Mouse (Mus musculus): ENCODE results near the gene Mapk7. TPM values are rescaled to one million over a fixed set of nuclear protein-coding genes. Genes with fewer than 3 reads are reported as not detected.

The Mapk7 gene
- 13.8 and 17.0 TPM in 2 replicates for polyA plus RNA-seq (2012; rRNA removed)

DNA sequence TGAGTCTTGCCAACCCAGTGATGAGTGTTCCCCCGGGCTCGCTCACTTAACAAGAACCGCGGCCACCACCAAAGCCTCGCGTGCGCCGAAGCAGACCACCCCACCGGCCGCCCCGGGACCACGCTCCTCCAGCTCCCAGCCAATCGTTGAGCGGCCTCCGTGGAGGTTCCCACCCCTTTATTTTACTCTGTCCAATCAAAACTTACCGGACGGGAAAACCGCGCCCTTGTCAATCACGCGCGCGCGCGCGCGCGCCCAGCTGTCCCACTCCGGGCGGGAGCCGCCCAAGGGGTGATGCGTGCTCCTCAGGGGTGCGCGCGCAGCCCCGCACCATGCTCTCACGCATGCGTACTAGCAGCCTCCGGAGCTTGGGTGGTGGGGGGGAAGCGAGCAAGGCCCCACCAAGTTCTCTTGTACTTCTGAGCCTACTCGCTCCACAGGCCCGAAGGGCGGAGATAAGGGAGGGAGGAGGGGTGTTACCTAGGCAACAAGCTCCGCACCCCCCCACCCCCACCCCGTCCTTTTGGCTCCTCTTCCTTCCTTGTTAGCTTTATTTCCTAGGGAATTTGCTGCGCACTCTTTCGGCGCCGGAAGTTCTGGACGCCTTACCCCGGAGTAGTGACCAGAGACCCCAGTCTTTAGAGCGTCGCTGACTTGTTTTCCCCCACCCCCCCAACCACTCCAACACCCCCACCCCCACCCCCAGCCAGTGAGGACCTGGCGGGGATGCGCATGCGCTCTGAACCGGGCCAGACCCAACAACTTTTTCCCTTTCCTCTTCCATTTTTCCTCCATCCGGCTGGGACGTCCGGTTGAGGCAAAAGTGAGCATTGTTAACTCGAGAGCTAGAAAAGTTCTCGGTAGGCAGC is at the start of gene Mapk7:
TSS of gene Mapk7 (minus strand) at position 278 of the 869 bp plus-strand sequence.
- peak; percentile 92 for DNase-seq (ENCODE audit: low read depth, low spot score)
- under 1% methylated on average over 62 of the region's 62 CpGs for WGBS

DNA sequence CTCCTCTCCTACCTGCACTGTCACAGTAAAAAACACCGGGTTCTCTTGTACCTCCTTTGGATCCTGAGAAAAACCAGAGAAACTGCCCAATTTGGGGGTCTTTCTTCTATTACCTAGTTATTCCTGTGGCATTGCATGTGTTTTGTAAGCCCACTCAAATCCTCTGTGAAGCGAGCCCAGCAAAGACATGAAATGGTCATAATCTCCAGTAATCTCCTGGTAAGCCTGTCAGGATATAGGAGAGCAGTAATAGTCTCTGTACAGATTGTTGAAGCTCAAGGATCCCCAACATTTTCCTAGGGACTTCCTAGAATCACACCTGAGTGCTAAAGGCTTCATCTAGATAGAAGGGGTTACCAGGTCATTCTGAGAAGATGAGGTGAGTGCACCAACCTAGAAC is 46.9 kb upstream of the Mapk7 start:
- WGBS, result 91% methylated on average over 2 of the region's 2 CpGs

DNA sequence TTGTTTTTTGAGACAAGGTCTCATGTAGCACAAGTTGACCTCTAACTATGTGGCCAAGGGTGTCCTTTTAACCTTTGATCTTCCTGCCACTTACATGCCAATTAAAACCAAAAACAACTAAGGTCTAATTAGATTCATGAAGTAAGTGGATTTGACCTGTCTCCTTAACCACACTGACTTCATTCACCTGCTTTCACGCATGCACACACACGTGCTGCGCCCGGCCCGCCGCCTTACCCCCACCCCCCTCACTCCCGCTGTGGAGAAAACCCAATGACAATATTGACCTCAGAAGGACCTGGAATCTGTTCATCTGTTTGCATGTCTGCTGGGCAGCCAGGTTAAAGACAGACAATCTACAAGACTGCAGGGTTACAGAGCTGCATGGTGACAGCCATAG is 46.4 kb upstream of the Mapk7 start:
- DNase-seq (ENCODE audit: low read depth, low spot score), result no peak
- 89% methylated on average over 7 of the region's 7 CpGs for WGBS

More for the DNA sequence above, 46.9 kb upstream of the Mapk7 start:
- no peak for DNase-seq (ENCODE audit: low read depth, low spot score)

DNA sequence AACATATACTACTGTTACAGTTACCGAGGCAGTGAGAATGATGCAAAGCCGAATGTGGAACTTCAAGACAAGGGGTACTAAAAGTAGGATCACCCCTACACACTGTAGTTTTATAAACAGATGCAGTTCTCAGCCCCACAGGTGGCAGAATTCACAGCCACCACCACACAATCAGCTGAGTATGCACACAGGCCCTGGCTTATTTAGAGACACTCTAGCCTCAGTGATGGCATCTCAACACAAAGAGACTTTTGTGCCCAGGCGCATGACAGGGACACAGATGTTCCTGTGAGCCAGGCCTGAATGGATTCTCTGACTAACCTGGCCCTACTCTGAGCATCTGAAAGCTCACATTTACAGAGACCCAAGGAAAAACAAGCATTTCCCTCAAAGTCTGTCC is 43.2 kb upstream of the Mapk7 start:
- 89% methylated on average over 3 of the region's 3 CpGs for WGBS

DNA sequence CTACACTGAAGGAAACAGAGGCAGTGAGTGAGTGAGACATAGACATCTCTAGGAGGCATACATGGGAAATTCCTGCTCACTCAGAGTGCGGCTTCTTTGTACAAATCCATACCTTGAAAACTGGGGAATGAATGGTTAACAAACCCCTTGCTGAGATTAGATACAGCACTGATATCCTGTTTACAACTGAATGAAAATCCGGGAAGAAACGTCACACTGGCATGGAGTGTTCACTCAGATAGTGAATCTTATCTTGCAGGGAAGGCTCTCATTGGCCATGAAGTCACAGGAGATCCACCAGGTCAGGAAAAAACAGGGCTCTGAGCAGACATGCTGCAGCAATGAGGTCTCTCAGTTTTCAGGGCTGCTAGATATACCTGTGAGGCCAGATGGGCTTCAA is 42.7 kb upstream of the Mapk7 start:
- 71% methylated on average over 3 of the region's 3 CpGs for WGBS

More for the DNA sequence above, 43.2 kb upstream of the Mapk7 start:
- DNase-seq (ENCODE audit: low read depth, low spot score), result no peak

DNA sequence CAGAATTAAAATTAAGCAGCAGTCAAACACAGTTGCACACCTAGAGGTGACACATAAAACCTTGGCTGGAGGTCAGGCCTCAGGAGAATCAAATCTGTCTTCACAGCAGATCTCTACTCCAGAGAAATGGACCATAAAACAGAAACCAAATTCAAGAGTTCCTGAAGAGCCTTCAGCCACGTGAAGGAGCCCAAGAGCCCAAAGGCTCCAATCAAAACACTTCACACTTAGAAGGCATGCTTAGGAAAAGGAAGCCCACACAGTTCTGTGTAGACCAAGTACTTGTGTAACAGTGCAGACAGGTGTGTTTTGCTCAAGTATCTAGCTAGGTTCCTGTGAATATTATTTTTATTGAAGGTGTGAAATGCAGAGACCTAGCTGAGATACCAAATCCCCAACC is 41.3 kb upstream of the Mapk7 start:
- 41% methylated on average over 1 of the region's 1 CpGs for WGBS
- no peak for DNase-seq (ENCODE audit: low read depth, low spot score)

More for the DNA sequence above, 42.7 kb upstream of the Mapk7 start:
- DNase-seq (ENCODE audit: low read depth, low spot score), result no peak

DNA sequence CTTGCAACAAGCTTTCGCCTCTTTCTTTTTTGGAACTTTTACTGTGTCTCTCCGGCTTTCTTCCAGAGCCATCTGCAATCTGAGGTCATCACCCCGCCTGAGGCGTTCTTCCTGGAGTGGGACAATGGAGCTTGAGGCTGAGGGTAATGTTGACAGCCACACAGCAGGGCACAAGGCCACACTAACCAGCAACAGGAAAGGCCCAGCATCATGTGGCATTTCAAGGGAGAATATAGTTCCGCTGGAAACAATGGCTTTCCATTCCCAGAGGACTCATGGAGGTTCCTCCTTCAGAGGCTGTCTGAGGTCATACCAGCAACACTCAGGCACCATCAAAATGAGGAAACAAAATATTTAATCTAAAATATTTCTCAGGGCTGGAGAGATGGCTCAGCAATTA is 39.4 kb upstream of the Mapk7 start:
- no peak for DNase-seq (ENCODE audit: low read depth, low spot score)
- WGBS, result 87% methylated on average over 5 of the region's 5 CpGs

DNA sequence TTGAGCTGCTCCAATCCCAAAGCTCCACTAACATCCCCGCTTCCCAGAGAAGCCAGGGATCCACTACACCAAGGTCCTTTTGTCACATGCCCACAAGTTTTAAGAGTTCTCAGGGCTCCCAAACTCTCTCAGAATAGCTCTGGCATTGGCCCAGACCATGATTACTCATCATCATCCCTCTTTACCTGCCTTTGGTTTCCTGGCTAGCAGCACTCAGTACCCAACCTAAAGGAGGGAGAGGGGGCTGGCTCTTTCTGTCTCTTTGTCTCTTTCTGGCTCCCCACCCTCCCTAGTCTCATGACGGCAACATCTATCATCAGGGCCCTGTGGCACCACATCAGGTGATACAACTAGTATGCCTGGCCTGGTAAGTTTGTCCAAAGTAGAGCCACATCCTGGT is 38.6 kb upstream of the Mapk7 start:
- no peak for DNase-seq (ENCODE audit: low read depth, low spot score)
- 96% methylated on average over 2 of the region's 2 CpGs for WGBS

DNA sequence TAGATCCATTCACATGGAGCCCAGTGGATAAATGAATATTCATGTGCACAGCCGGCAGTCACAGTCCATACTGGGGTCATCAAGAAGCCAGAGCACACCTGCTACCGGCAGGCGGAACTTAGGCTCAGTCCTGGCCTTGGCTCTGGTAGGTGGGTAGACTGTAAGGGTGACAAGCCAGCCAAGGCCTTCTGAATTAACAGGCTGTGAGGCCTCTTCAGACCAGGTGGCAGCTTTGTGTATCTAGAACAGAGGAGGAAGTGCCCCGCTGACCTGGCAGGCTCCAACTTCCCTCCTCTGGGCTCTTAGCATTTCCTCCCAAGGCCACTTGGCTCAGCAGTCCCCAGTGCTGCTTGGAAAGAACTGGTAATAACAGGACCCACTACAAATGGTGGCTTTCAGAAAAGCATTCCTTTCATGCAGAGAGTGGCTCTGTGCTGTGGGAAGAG is 35.1 kb upstream of the Mapk7 start:
- no peak for DNase-seq (ENCODE audit: low read depth, low spot score)
- WGBS, result 29% methylated on average over 4 of the region's 4 CpGs

DNA sequence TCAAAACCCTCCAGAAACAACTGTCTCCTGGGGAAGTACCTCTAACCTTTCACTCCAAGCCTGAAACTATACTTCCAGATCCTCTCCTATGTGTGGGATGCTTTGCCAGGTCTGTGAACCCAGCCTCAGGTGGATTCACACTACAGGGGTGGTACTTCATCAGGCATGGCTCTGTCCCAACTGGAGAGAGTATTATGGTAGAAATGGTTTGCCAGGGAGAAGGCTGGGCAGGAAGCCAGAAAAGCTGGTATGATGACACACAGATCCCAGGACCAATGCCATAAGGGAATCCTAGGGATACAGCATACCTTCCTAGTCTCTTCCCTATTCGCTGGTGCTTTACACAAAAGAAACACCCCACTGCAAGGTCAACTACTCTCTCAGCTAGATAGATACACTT is 32.7 kb upstream of the Mapk7 start:
- DNase-seq (ENCODE audit: low read depth, low spot score), result no peak
- 90% methylated on average over 1 of the region's 1 CpGs for WGBS

DNA sequence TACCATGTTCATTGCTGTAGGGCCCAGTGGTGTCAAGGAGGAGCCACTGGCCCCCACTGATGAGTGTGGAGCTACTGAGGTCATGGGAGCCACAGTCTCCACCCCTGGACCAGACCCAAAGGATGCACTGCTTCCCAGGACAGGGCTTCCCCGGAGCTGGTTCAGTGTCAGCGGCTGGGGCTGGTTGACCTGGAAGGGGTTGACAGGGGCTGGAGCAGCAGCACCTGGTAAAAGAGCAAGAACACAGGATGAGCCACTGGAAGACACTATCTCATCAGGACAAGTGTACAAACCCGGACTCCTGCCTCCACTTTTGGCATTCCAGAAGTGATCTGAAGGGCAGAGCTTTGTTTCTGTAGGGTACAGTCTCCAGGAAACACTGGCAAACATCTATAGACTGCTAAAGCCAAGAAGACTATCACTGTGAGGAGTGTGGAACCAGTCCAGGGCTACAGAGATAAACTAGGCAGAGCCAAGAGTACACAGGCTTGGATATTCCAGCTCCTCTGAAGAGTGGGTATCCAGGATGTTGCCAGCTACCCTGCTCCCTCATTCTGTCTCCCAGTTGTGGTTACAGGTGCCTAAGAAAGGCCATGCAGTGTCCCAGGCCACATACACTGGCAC is 25.4 kb upstream of the Mapk7 start:
- 81% methylated on average over 3 of the region's 3 CpGs for WGBS
- DNase-seq (ENCODE audit: low read depth, low spot score), result no peak

DNA sequence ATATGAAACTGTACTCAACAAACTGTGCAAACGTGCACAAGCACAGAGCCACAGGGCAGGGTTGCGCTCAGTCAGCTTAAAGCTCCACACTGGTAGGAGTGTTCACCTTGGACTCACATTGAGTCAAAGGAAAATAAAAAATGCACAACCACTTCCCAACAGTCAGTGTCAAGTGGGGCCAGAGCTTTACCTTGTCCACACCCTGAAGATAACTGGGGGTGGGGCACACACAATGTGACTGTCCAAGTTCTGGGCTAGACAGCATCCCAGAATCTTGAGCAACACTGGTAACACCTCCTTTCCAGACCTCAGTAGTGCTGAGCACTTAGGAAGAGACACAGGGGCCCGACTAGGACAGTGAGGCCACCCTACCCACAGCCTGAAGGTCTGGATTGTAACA is 24.7 kb upstream of the Mapk7 start:
- no peak for DNase-seq (ENCODE audit: low read depth, low spot score)
- WGBS, result 84% methylated on average over 3 of the region's 3 CpGs

DNA sequence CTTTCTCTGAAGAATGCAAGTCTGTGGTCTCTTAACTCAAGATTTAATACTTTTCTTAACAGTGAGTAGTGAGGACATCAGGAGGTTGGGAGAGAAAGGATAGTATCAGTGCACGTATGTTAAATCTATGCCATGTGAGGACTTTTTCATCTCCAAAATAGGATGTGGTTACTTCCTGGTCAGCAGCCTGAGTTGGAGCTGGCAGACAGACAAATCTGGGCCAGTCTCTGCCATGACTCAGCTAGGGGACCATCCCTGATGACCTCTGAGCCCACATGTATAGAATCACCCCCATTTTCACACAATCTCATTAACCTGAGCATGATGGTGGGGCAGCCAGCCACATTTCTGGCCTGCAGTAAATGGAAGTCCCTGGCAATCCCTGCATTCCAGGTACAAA is 23.8 kb upstream of the Mapk7 start:
- DNase-seq (ENCODE audit: low read depth, low spot score), result no peak
- 72% methylated on average over 1 of the region's 1 CpGs for WGBS

DNA sequence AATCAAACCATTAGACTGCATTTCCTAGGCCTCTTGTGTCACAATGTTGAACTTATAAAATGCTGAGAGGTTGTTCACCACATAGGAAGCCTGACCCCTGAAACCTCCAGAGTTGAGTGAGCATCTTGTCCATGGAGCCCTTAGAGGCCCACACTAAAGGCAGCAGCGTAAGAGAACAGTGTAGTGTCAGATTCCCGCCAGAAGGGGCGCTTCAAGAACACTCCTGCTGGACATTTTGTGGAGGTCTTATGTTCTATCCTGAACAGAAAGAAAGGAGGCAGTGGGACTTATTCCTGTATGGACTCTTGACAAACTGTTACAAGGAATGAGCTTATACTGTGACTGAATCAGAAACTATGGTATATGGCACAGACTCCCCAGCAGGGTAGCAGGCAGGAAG is 20.7 kb upstream of the Mapk7 start:
- no peak for DNase-seq (ENCODE audit: low read depth, low spot score)
- WGBS, result 65% methylated on average over 3 of the region's 3 CpGs

DNA sequence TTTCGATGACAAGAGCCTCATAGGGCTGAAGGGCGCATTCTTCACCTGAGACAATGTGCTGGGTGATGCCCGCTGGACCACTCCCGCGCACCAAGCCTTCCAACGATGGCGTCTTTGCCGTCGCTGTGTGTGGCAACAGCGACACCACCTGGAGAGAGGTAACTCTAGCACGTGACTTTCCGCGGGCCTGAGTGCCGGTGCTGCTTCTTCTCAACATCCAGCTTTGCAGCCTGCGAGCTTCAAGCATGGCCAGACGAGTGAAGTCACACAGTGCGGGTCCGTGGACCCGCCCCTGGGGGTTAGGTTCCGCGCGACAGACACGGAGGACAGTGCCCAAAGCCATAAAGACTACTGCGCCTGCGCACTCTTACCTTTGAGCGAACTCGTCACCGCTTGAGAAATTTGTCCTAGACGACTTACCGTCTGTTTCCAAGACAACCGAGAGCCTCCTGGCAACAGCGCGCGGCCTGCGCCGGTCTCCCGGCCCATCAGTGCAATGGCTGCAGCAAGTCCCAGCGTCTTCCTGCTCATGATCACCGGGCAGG is 10.6 kb upstream of the Mapk7 start, which contains the start of gene B9d1:
TSS of gene B9d1 (plus strand) at position 432 of the 545 bp plus-strand sequence.
- 1% methylated on average over 39 of the region's 39 CpGs for WGBS
- DNase-seq (ENCODE audit: low read depth, low spot score), result peak; percentile 92

DNA sequence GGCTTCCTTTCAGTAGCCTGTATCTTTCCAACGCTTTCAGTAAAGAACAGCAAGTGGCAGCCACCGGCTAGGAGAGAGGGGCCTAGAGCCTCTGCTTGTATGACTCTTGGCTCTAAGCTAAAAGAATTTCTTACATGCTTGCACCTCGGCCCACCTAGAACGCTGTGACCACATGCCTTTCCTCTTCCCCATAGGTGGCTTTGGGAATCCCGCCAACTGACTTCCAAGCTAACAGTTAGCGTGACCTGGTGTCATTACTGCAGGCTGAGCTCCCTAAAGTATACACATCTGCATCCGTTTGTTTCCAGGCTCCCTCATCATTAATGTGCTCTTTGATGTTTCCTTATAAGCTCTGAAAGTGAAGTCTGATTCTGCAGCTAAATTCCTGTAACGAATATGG is 9.7 kb upstream of the Mapk7 start:
- WGBS, result 79% methylated on average over 8 of the region's 8 CpGs
- DNase-seq (ENCODE audit: low read depth, low spot score), result no peak

DNA sequence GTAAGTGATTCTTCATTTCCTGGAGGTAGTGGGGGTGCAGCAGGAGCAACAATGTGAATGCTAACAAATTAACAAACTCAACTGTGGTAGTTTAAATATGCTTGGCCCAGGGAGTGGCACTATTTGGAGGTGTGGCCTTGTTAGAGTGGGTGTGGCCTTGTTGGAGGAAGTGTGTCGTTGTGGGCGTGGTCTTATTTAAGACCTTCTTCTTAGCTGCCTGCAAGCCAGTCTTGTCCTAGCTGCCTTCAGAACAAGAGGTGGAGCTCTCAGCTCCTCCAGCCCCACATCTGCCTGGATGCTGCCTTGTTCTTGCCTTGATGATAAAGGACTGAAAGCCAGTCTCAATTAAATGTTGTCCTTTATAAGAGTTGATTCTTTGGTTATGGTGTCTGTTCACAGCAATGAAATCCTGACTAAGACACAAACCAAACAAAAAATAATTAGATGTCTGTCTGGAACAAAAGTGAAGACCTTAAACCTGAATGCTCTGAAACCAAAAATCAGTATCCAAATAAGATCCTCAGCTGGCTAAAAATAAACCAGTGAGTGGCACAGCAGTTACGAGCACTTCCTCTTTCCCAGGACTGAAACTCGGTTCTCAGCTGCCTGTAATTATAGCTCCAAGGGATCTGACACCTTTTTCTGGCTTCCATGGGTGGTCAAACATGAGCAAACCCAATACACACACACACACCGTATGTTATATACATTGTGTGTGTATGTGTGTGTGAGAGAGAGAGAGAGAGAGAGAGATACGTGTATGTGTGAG is 4.7 kb upstream of the Mapk7 start:
- 51% methylated on average over 6 of the region's 6 CpGs for WGBS
- DNase-seq (ENCODE audit: low read depth, low spot score), result no peak

DNA sequence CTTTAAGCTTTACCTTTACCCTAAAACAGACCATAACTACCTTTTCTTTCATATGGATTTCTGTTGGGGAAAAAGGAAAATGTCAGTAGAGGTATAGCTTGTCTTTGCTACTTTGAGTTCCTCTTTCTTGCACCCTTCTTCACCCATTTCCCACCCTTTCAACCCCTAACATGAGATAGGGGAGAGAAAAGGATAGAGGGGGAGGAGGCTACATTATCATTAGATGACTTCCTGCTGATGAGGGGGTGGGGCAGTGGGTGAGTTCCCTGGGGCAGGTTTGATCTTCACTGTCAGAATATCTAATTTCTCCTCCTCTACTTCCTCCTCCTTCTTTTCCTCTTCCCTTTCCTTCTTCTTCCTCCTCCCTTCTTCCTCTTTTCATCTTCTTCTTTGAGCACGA is 3.3 kb upstream of the Mapk7 start:
- DNase-seq (ENCODE audit: low read depth, low spot score), result no peak
- 77% methylated on average over 1 of the region's 1 CpGs for WGBS

DNA sequence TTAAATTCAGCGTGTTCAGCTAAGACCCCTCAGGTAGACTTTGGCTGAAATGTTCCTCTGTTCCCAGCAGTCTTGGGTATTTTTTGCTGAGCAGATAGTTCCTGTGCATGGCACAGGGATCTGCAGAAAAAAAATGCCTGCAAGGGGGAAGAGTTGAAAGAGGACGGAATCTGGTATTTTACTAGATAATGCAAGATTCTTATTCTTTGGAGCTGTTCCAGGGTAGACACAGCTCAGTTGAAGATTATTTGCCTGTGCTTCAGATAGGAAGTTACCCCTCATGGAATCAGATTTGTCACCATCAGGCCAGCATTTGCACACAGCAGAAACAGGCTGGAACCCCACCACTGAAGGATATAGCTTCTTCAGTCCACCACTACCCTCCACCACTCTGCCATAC is 1.3 kb upstream of the Mapk7 start:
- no peak for DNase-seq (ENCODE audit: low read depth, low spot score)
- WGBS, result 80% methylated on average over 2 of the region's 2 CpGs

DNA sequence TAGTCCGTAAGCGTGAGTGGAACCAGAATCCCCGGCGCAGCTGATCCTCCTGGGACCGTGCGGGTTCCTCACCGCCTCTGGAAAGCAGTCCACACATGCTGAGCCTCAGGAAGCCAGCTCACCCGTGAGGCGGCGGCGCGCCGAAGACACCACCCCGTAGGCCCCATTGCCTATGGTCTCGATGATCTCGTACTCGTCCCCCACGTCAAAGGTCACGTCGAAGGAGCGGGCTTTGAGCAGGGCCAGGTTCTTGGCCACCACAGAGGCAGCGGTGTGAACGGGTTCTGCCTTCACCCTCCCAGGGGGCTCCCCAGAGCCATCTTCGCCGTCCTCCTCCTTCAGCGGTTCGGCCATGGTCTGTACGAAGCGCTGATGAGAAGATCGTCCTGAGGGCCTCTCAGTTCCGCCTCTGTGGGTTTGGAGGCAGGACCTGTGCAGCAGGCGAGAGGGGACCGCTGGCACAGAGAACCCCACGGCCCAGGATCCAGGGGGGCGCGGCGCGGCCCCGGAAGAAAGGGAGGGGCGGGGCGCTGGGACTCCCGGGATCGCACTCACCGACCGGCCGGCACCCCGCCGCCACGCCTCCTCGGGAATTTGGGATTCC is 579 bp downstream of the Mapk7 start:
- DNase-seq (ENCODE audit: low read depth, low spot score), result no peak
- 1% methylated on average over 49 of the region's 50 CpGs for WGBS

Measured in large intestine, adult 2 months (tissue).